Mouse (Mus musculus) retina, postnatal 7 days (tissue): ENCODE results near the gene Dph2.

Experiments used
- DNase-seq: peaks from one replicate; pipeline ENCODE4 v3.0.0-alpha.2; 2012; ENCODE audit warnings: low read depth, low spot score

Gene Dph2

DNA sequence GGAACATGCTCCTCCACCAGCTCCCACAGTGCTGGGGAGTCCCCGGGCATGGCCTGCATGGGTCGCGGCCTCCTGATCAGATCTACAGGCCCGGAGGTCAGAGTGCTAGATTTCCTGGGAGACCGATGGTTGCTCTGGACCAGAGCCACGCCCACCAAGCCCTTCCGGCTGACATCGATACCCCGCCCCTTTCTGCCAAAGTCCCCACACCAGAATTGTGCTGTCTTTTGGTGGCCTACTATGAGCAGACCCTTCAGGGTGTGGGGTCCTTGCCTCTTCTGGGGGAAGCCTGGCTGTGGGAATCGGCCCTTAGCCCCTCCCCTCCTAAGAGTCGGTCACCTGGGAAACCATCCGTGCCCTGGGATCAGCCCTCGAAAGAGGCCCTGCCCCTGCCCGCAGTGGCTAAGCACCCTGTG, 19.4 kb downstream of the Dph2 start, which contains the start of gene Ccdc24:
TSS of gene Ccdc24 (minus strand) at position 87 of the 416 bp plus-strand sequence.
- DNase-seq, result no peak

DNA sequence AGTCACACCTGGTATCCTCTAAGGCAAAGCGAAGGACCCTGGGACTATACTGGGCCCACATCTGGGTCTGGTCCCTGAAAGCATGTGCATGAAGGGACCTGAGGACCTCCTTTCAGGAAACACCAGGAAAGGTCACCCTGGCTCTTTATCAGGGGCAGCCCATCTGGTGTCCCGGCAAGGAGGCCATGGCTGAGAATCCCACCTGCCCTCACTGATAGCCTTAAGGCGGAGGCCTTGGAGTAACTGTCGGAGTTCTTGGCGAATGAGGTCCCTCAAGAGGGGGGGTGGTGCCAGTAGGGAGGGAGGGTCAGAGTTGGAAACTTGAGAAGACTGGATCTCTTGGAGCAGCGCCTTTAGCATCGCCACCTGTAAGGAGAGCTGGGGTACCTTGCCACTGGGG, 20.0 kb downstream of the Dph2 start:
- DNase-seq, result no peak

DNA sequence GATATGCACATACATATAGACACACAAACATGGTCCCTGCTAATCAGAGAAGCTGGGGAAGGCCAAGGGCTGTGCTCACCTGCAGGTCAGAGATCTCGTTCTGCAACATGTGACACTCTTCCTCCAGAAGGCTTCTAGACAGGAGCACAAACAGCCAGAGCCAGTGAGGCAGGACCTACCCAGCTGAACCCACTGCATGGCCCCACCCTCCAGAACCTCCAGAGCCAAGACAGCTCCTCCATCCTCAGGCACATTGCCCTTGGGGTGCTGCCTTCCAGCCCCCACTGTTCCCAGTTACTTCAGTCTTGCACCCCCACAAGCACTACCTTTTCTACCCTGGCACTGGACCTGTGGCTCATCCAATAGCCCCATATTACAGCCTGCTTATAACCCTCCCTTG, 21.4 kb downstream of the Dph2 start:
- DNase-seq, result no peak

DNA sequence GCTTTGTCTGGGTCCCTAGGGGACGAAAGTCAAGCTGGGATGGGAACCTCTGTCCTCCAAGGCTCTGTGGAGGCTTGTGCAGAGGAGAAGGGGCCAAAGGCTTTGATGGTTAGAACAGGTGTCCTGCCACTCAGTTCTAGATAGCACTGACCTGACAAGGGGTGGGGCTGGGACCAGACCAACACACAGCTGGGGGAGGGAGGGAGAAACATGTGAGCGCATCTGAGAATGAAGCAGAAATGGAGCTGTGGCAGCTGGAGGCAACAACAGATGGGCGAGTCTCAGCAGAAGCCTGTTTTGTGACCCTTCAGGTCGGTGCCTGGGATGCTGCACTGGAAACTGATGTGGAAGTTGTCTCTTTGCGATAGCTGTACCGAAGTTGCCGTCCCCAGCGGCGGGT, 22.5 kb downstream of the Dph2 start:
- no peak for DNase-seq

DNA sequence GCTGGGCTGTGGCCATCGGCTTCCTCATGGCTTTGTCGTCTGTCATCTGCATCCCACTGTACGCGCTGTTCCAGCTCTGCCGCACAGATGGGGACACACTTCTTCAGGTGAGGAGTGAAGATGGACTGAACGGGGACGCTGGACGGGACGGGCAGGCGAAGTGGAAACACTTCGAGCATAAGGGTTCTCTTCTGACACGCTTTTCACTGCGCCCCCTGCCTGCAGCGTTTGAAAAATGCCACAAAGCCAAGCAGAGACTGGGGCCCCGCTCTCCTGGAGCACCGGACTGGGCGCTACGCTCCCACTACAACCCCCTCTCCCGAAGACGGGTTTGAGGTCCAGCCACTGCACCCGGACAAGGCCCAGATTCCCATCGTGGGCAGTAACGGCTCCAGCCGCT, 24.0 kb downstream of the Dph2 start:
- DNase-seq, result peak; percentile 47

DNA sequence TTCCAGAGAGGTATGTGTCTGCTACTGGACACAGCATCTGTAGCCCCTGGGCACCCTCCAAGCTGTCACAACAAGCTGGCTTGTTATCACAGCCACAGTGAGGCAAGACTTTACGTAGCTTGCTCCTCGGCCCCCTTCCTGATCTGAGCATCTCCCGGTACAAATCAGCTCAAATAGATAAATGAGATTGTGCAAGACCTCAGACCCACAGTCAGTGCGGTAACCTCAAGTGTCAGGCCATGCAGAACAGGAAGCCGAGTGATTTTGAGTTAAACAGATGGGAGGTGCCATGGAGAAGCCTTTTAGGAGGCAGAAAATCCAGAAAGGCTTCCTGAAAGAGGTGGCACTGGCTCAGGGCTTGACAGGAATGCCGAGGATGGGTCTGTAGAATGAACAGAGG, 24.8 kb downstream of the Dph2 start:
- no peak for DNase-seq

DNA sequence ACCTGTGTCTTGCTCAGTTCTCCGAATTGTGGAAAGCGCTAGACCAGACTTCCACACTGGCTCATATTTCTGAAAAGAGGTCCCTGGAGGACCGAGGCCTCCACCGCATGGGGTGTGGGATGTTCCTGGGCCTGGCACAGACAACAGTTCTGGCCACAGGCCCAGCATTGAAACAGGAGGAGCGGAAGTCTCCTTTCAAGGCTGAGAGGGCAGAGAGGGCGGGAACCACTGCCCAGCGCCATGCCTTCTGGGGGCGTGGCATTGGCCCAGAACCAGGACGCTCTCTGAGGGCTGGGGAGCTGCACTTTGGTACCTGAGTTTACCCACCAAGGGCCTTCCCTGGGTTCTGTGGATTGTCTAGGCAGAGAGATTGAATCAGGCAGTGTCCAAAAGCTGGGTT, 25.7 kb downstream of the Dph2 start:
- no peak for DNase-seq

GRCm38 (mm10) chr4:117862823-117863222, 29.0 kb downstream of the Dph2 start:
- DNase-seq, result peak; percentile 51

- no peak for DNase-seq
Observed at GRCm38 (mm10) chr4:117860570-117860969, 31.3 kb downstream of the Dph2 start.

DNA sequence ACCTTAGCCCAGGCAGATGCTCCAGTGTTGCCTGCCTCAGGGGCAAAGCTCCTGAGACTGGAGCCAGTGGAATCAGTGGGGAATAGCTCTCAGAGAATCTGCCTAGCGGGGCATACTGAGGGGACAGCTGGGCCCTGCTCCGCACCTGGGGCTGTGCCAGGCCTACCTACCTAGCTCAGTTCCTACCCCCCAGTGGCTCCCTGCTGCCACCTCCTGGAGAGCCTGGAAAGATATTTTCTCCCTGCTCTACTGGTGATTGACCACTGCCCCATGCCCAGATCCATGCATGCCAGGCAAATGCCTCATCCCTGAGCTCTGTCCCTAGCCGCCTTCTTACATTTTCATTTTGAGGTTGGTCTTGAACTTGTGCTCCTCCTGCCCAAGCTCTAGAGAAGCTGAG, 33.0 kb downstream of the Dph2 start:
- peak; percentile 69 for DNase-seq

DNA sequence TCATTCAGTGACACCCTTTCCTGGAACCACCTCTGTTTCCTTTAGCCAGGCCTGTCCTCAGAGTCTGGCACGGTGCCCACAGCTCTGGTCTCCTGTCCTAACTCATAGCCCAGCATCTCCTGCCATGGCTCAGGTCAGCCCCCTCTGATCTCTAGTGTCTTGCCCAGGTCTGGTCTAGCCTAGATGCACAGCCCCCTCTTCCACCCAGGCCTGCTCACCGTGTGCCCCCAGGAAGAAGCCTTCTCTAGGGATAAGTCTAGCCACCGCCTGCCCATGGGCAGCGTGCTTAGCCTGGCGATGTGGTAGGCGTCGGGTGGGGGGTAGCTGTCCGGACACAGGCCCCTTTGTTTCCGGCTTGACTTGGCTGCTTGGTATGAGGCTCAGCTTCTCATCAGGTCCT, 36.7 kb downstream of the Dph2 start:
- no peak for DNase-seq

- no peak for DNase-seq
Observed at GRCm38 (mm10) chr4:117852152-117852868, 39.5 kb downstream of the Dph2 start.

DNA sequence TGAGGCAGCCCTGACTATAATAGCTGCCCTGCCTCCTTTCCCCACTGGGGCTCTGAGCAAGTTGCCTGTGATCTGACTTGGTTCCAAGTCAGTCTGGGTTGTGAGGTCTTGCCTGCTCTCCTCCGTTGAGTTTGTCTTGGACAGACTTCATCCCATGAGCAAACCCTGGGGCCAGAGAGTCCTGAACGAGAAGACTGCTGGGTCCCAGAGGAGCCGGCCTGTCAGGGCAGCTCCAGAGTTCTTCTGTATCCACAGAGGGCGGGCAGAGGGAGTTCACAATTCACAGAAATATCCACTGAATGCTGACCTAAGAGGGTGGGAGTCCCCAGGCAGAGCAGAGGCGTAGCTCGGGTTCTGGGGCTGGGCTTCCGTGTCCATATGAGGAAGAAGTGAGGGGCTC, 41.0 kb downstream of the Dph2 start:
- DNase-seq, result no peak

DNA sequence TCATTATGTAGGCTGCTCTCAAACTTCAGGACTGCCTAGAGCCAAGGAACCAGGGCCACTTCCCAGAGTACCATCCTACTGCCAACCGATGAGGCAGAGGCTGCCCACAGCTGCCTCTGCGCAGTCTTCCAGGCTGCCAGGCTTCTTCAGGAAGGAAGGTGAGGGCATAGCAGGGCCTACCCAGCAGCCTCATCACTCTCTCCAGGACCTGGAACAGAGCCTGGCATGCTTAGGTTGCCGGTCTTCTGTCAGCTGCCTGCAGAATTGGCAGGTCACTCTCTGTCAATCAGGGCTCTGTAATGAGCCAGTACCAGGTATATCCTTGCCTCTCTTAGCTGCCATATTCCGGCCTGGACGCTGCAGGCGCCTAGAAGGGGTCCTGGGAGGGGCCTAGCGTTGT, 41.7 kb downstream of the Dph2 start:
- no peak for DNase-seq

GRCm38 (mm10) chr4:117849506-117849905, 42.3 kb downstream of the Dph2 start:
- no peak for DNase-seq

DNA sequence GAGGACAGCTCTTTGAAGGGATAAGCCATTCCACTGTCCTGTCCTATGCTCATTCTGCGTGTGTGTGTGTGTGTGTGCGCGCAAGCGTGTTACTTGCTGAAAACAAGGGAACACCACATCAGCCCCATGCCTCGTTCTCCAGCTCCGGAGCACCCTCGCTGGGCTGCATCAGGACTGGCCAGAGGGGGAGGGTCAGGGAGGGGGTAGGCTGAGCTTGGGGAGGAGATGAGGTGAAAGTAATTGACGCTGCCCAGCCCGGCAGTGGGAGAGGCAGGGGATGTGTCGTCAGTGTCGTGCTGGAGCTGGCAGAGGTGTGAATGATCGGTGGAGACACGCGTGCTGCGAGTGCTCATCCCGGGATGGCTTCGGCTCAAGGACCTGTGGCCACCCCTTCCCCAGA, 42.8 kb downstream of the Dph2 start:
- no peak for DNase-seq

DNA sequence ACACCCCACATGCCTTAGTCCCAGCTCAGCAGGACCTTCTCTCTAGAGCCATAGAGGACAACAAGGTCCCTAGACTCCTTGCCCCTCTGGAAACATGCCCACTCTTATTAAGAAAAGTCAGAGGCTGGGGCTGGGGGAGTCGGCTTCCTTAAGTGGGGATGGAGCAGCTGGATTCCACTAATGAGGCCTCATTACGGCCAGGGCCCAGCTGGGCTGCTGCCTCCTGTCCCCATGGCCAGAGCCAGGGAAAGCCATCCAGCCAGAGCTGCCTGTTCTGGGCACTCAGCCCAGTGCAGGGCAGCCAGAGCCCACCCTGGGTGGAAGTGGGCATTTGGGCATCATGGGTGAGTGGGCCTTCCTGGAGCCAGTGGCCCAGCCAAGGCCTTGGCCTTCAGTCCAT, 44.8 kb downstream of the Dph2 start:
- no peak for DNase-seq

DNA sequence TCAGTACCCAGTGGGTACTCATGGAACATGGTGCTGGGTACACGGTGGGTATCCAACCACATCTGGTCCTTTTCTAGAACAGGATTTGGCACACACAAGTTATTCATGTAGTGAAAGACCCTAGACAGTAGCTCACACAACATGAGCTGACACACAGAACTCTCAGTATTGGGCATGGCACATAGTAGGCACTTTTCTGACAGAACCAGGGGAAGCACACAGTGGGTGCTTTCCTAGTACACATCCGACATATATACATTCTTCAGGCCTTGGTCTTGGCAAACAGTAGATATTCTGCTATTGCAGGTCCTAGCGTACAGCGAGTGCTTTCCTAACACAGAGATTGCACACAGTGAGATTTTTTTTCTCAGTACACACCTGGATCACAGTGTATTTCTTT, 45.6 kb downstream of the Dph2 start:
- no peak for DNase-seq

- no peak for DNase-seq
Observed at GRCm38 (mm10) chr4:117845316-117845715, 46.5 kb downstream of the Dph2 start.

DNA sequence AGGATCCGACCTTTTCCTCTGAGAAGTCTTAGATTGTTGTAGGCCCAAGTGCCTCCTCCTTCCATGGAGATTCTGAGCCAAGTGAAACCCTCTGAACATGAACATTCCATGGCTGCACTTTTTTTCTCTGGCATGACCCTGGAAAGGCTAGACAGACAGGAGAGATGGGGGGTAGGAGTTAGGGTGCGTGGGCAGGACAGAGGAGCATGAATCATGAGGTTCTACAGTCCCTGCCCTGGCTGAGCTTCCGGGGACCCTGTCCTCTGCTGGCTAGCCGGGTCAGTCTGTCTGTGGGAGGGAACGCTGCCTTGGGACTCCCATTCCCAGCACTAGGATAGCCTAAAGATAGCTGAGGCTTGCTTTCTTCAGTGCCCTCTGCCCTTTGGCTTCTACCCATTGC, 47.4 kb downstream of the Dph2 start:
- DNase-seq, result no peak

GRCm38 (mm10) chr4:117843101-117843500, 48.7 kb downstream of the Dph2 start:
- DNase-seq, result no peak

GRCm38 (mm10) chr4:117841566-117841965, 50.3 kb downstream of the Dph2 start:
- DNase-seq, result no peak

- DNase-seq, result no peak
Observed at GRCm38 (mm10) chr4:117840821-117841220, 51.0 kb downstream of the Dph2 start.

DNA sequence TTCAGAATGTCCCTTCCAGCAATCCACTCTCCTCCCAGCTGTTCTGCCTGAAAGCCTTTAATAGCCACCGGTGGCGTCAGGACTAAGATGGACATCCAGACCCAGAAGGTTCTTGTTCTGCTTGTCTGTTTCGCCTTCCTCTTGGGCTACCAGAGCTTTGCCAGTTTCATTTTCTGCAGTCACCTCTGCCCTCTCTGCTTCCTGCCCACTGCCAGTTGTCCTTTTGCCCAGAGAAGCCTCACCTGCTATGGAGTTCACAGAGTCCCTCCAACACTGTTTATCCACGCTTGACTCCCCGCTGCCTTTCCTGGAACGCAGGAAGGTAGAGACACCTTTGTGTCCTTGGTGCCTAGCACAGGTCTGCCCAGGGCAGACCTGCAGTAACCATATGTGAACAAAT, 52.5 kb downstream of the Dph2 start:
- DNase-seq, result no peak
